Mouse (Mus musculus): ENCODE measurements around the gene Ttll5. TPM values are rescaled to one million over a fixed set of nuclear protein-coding genes. Genes with fewer than 3 reads are reported as not detected.

The Ttll5 gene
- total and polyA plus RNA-seq, 3 experiments, result 10.1 to 14.2 (median 11.4) TPM

- H3K9ac ChIP-seq (ENCODE audit: low read depth, low read length), result no peak overlapping the region
- 39% methylated on average over 3 of the region's 3 CpGs for WGBS
- H3K79me2 ChIP-seq (replicated peaks; ENCODE audit: control insufficient read depth, insufficient read depth, low read length), result no peaks in the 10 kb centered on the region
- no peaks in the 10 kb centered on the region for H3K27me3 ChIP-seq (ENCODE audit: control insufficient read depth, insufficient read depth, low read length)
- peaks cover 5% of the 10 kb centered on the region for H3K4me1 ChIP-seq (ENCODE audit: control insufficient read depth, insufficient read depth, low read length)
- no peaks in the 10 kb centered on the region for H3K36me3 ChIP-seq (ENCODE audit: control insufficient read depth, insufficient read depth, low read length)
- no peak for TF ChIP-seq POLR2A (IDR thresholded peaks at IDR 0.05; ENCODE audit: insufficient read depth, low read depth, low read length)
- TF ChIP-seq CTCF (IDR thresholded peaks at IDR 0.05), result no peak
- no peak for TF ChIP-seq EP300 (IDR thresholded peaks at IDR 0.05; ENCODE audit: insufficient read depth, low read depth, low read length)
- H3K4me3 ChIP-seq, result no peak overlapping the region
- DNase-seq, result peak in 1 of 2 experiments; percentile 39
- H3K27ac ChIP-seq, result no peak overlapping the region
- intact Hi-C loops (cut with DNase I), result no loop called here
Measured at GRCm38 (mm10) chr12:85859511-85860189, 35.2 kb downstream of the Ttll5 start.

- 31% methylated on average over 2 of the region's 2 CpGs for WGBS
- Histone ChIP-seq H3K4me3 (no peak overlapping the region), H3K79me2 (replicated peaks; ENCODE audit: control insufficient read depth, insufficient read depth, low read length) (no peaks in the 10 kb centered on the region), H3K27me3 (ENCODE audit: control insufficient read depth, insufficient read depth, low read length) (no peaks in the 10 kb centered on the region), H3K4me1 (ENCODE audit: control insufficient read depth, insufficient read depth, low read length) (peaks cover 5% of the 10 kb centered on the region), H3K9ac (ENCODE audit: low read depth, low read length) (no peak overlapping the region), H3K27ac (no peak overlapping the region), H3K36me3 (ENCODE audit: control insufficient read depth, insufficient read depth, low read length) (no peaks in the 10 kb centered on the region)
- DNase-seq, result no peak
- intact Hi-C loops (cut with DNase I), result no loop called here
- TF ChIP-seq CTCF (IDR thresholded peaks at IDR 0.05), result no peak
- TF ChIP-seq EP300 (IDR thresholded peaks at IDR 0.05; ENCODE audit: insufficient read depth, low read depth, low read length), result no peak
- TF ChIP-seq POLR2A (IDR thresholded peaks at IDR 0.05; ENCODE audit: insufficient read depth, low read depth, low read length), result no peak
Measured at GRCm38 (mm10) chr12:85862514-85862913, 38.1 kb downstream of the Ttll5 start.

- intact Hi-C loops (cut with DNase I), result no loop called here
- no peaks in the 10 kb centered on the region for H3K4me1 ChIP-seq (ENCODE audit: control insufficient read depth, insufficient read depth, low read length)
- 83% methylated on average over 3 of the region's 3 CpGs for WGBS
- H3K9ac ChIP-seq (ENCODE audit: low read depth, low read length), result no peak overlapping the region
- H3K36me3 ChIP-seq (ENCODE audit: control insufficient read depth, insufficient read depth, low read length), result no peaks in the 10 kb centered on the region
- no peaks in the 10 kb centered on the region for H3K79me2 ChIP-seq (replicated peaks; ENCODE audit: control insufficient read depth, insufficient read depth, low read length)
- H3K27me3 ChIP-seq (ENCODE audit: control insufficient read depth, insufficient read depth, low read length), result no peaks in the 10 kb centered on the region
- no peak for DNase-seq
- TF ChIP-seq EP300 (IDR thresholded peaks at IDR 0.05; ENCODE audit: insufficient read depth, low read depth, low read length) (no peak), CTCF (IDR thresholded peaks at IDR 0.05) (peak; percentile 78)
- no peak overlapping the region for H3K4me3 ChIP-seq
- H3K27ac ChIP-seq, result no peak overlapping the region
Measured at GRCm38 (mm10) chr12:85865526-85865925, 41.1 kb downstream of the Ttll5 start.

- no peaks in the 10 kb centered on the region for H3K79me2 ChIP-seq (replicated peaks; ENCODE audit: control insufficient read depth, insufficient read depth, low read length)
- H3K4me1 ChIP-seq (ENCODE audit: control insufficient read depth, insufficient read depth, low read length), result no peaks in the 10 kb centered on the region
- no peak for TF ChIP-seq POLR2A (IDR thresholded peaks at IDR 0.05; ENCODE audit: insufficient read depth, low read depth, low read length)
- no peak for TF ChIP-seq CTCF (IDR thresholded peaks at IDR 0.05)
- TF ChIP-seq EP300 (IDR thresholded peaks at IDR 0.05; ENCODE audit: insufficient read depth, low read depth, low read length), result no peak
- WGBS, result 77% methylated on average over 4 of the region's 4 CpGs
- no peak overlapping the region for H3K9ac ChIP-seq (ENCODE audit: low read depth, low read length)
- no peak overlapping the region for H3K4me3 ChIP-seq
- no peak for DNase-seq
- no peaks in the 10 kb centered on the region for H3K27me3 ChIP-seq (ENCODE audit: control insufficient read depth, insufficient read depth, low read length)
- H3K36me3 ChIP-seq (ENCODE audit: control insufficient read depth, insufficient read depth, low read length), result no peaks in the 10 kb centered on the region
- intact Hi-C loops (cut with DNase I), result loop anchor here (2.0 kb wide), 1 partner anchor 212 kb away; the partner anchor contains the start of gene Tgfb3
- H3K27ac ChIP-seq, result no peak overlapping the region
Measured at GRCm38 (mm10) chr12:85866624-85867023, 42.2 kb downstream of the Ttll5 start.

GRCm38 (mm10) chr12:85867125-85867524, 42.7 kb downstream of the Ttll5 start:
- H3K27ac ChIP-seq, result no peak overlapping the region
- no peaks in the 10 kb centered on the region for H3K36me3 ChIP-seq (ENCODE audit: control insufficient read depth, insufficient read depth, low read length)
- no peaks in the 10 kb centered on the region for H3K79me2 ChIP-seq (replicated peaks; ENCODE audit: control insufficient read depth, insufficient read depth, low read length)
- no peaks in the 10 kb centered on the region for H3K4me1 ChIP-seq (ENCODE audit: control insufficient read depth, insufficient read depth, low read length)
- no peak for DNase-seq
- H3K27me3 ChIP-seq (ENCODE audit: control insufficient read depth, insufficient read depth, low read length), result no peaks in the 10 kb centered on the region
- no peak overlapping the region for H3K9ac ChIP-seq (ENCODE audit: low read depth, low read length)
- intact Hi-C loops (cut with DNase I), result loop anchor here (2.0 kb wide), 1 partner anchor 212 kb away; the partner anchor contains the start of gene Tgfb3
- no peak overlapping the region for H3K4me3 ChIP-seq
- peak; percentile 38; the same call in 1 of the 2 replicates for TF ChIP-seq CTCF (IDR thresholded peaks at IDR 0.05)
- no peak for TF ChIP-seq POLR2A (IDR thresholded peaks at IDR 0.05; ENCODE audit: insufficient read depth, low read depth, low read length)

GRCm38 (mm10) chr12:85869423-85869822, 45.0 kb downstream of the Ttll5 start:
- Histone ChIP-seq H3K36me3 (ENCODE audit: control insufficient read depth, insufficient read depth, low read length) (no peaks in the 10 kb centered on the region), H3K9ac (ENCODE audit: low read depth, low read length) (no peak overlapping the region), H3K4me3 (no peak overlapping the region), H3K79me2 (replicated peaks; ENCODE audit: control insufficient read depth, insufficient read depth, low read length) (no peaks in the 10 kb centered on the region), H3K4me1 (ENCODE audit: control insufficient read depth, insufficient read depth, low read length) (no peaks in the 10 kb centered on the region), H3K27me3 (ENCODE audit: control insufficient read depth, insufficient read depth, low read length) (no peaks in the 10 kb centered on the region), H3K27ac (peak overlapping the region; percentile 43; the same call in 1 of the 2 replicates)
- TF ChIP-seq EP300 (IDR thresholded peaks at IDR 0.05; ENCODE audit: insufficient read depth, low read depth, low read length) (no peak), CTCF (IDR thresholded peaks at IDR 0.05) (peak; percentile 9; the same call in 1 of the 2 replicates)
- WGBS, result 43% methylated on average over 6 of the region's 6 CpGs
- intact Hi-C loops (cut with DNase I), result no loop called here
- DNase-seq, result peak; percentile 61 to 76
